Comparison of ENCODE assay signal across 29 mouse cellular contexts in genomic region chr16:55782911-55783310, GRCm38 (mm10). TPM values are rescaled to one million over a fixed set of nuclear protein-coding genes. Genes with fewer than 3 reads are reported as not detected.
DNase-seq lines count a peak whose midpoint lies in the region; ATAC-seq and TF ChIP-seq lines count a peak whose summit lies in the region.
"Had no signal": no experiment of that assay in that cellular context is flagged by ENCODE, and none has a peak within 500 bp of the region (broad histone marks: within the 10 kb centered on the region; RNA-seq: fewer than 3 reads in every experiment).

No protein-coding gene starts in this region.

- H3K9me3 ChIP-seq in lung, embryonic 14.5 days (ENCODE audit: low read depth, low read length), result no peaks in the 10 kb centered on the region
- no peaks in the 10 kb centered on the region for H3K9me3 ChIP-seq in CH12.LX (replicated peaks; ENCODE audit: low read length)
- H3K9me3 ChIP-seq: embryonic facial prominence, embryonic 10.5 days; embryonic facial prominence, embryonic 13.5 days; forebrain, embryonic 10.5 days; forebrain, embryonic 13.5 days; G1E; heart, embryonic 12.5 days; heart, embryonic 15.5 days; hindbrain, embryonic 10.5 days; hindbrain, embryonic 13.5 days; intestine, embryonic 15.5 days had no signal

- H3K27me3 ChIP-seq in lung, embryonic 14.5 days (ENCODE audit: insufficient read depth, low read length), result no peaks in the 10 kb centered on the region
- no peaks in the 10 kb centered on the region for H3K27me3 ChIP-seq in CH12.LX (replicated peaks)
- H3K27me3 ChIP-seq: embryonic facial prominence, embryonic 13.5 days; forebrain, embryonic 13.5 days; heart, embryonic 12.5 days; heart, embryonic 15.5 days; hindbrain, embryonic 13.5 days; intestine, embryonic 15.5 days had no signal

- no peak for TF ChIP-seq CTCF in lung, embryonic 14.5 days (IDR thresholded peaks at IDR 0.05; ENCODE audit: low read depth)
- TF ChIP-seq CTCF in CH12.LX (conservative IDR thresholded peaks at IDR 0.05 in 1 of 2, IDR thresholded peaks at IDR 0.05 in 1 of 2; ENCODE audit: low read depth in 2 of 2, low read length in 2 of 2), result no peak

- no peak overlapping the region for H3K4me3 ChIP-seq in lung, embryonic 14.5 days (ENCODE audit: low read depth, low read length)
- no peak overlapping the region for H3K4me3 ChIP-seq in CH12.LX (replicated peaks in 1 of 3; ENCODE audit: low read depth in 2 of 3, low read length in 2 of 3, poor library complexity in 1 of 3)
- H3K4me3 ChIP-seq: embryonic facial prominence, embryonic 10.5 days; embryonic facial prominence, embryonic 13.5 days; forebrain, embryonic 10.5 days; forebrain, embryonic 13.5 days; heart, embryonic 12.5 days; heart, embryonic 15.5 days; hindbrain, embryonic 10.5 days; hindbrain, embryonic 13.5 days; intestine, embryonic 15.5 days had no signal

- no peak for TF ChIP-seq EP300 in CH12.LX (IDR thresholded peaks at IDR 0.05; ENCODE audit: low read length)

- H3K4me2 ChIP-seq in lung, embryonic 14.5 days, result no peak overlapping the region
- no peak overlapping the region for H3K4me2 ChIP-seq in CH12.LX (ENCODE audit: insufficient read depth, low read depth, poor library complexity, severe bottlenecking)
- H3K4me2 ChIP-seq: embryonic facial prominence, embryonic 13.5 days; forebrain, embryonic 13.5 days; heart, embryonic 12.5 days; heart, embryonic 15.5 days; hindbrain, embryonic 13.5 days; intestine, embryonic 15.5 days had no signal

- no peak for TF ChIP-seq POLR2A in CH12.LX (IDR thresholded peaks at IDR 0.05; ENCODE audit: low read depth, low read length)

- dilution Hi-C loops in CH12.LX (cut with MboI; ENCODE audit: extremely low pct_ligation_motif_present, extremely low pct_unique_long_range_greater_than_20kb, low sequenced_read_pairs), result no loop called here

- DNase-seq in lung, embryonic 14.5 days, result peak; percentile 61
- no peak for DNase-seq in lung, postnatal 10 days
- DNase-seq in CH12.LX (ENCODE audit: extremely low read depth), result no peak
- DNase-seq in adipocyte (ENCODE audit: low spot score), result peak; percentile 36
- no peak for DNase-seq in spleen, adult 12 weeks (ENCODE audit: low spot score)
- DNase-seq: adrenal gland, postnatal 10 days; adrenal gland, postnatal 36 days; cerebellum, adult 11 months; cerebellum, adult 2 months; cerebellum, adult 9-11 months; cerebellum, postnatal 25 days; embryo, embryonic 11 days; gastrocnemius, postnatal 10 days; gastrocnemius, postnatal 36 days; heart, postnatal 10 days; heart, postnatal 36 days had no signal

- ATAC-seq in lung, embryonic 14.5 days (ENCODE audit: insufficient read depth), result peak; percentile 38; the same call in 1 of the 2 replicates
- no peak for ATAC-seq in cerebellum, adult (ENCODE audit: insufficient number of reproducible peaks, low FRiP score, low TSS enrichment)
- ATAC-seq: forebrain, embryonic 13.5 days; forebrain, embryonic 16.5 days; hindbrain, embryonic 16.5 days; intestine, embryonic 15.5 days had no signal

- no peak for TF ChIP-seq RAD21 in CH12.LX (IDR thresholded peaks at IDR 0.05; ENCODE audit: low read depth, low read length)

- H3K79me2 ChIP-seq in CH12.LX (replicated peaks; ENCODE audit: control insufficient read depth, extremely low read depth, insufficient read depth, poor library complexity, severe bottlenecking), result no peaks in the 10 kb centered on the region

- WGBS in lung, embryonic 14.5 days, result 83% methylated on average over 2 of the region's 2 CpGs

- H3K9ac ChIP-seq in lung, embryonic 14.5 days, result no peak overlapping the region
- H3K9ac ChIP-seq in CH12.LX (ENCODE audit: insufficient read depth, low read depth), result no peak overlapping the region
- H3K9ac ChIP-seq: embryonic facial prominence, embryonic 13.5 days; forebrain, embryonic 13.5 days; heart, embryonic 12.5 days; heart, embryonic 15.5 days; hindbrain, embryonic 13.5 days; intestine, embryonic 15.5 days had no signal

- no peak overlapping the region for H3K27ac ChIP-seq in lung, embryonic 14.5 days (ENCODE audit: low read depth)
- no peak overlapping the region for H3K27ac ChIP-seq in CH12.LX (ENCODE audit: insufficient read depth, low read depth)
- H3K27ac ChIP-seq: embryonic facial prominence, embryonic 10.5 days; embryonic facial prominence, embryonic 13.5 days; forebrain, embryonic 10.5 days; forebrain, embryonic 13.5 days; heart, embryonic 15.5 days; hindbrain, embryonic 10.5 days; hindbrain, embryonic 13.5 days; intestine, embryonic 15.5 days had no signal

- in situ Hi-C loops in CH12.LX (cut with MboI; ENCODE audit: low pct_ligation_motif_present, low pct_unique_long_range_greater_than_20kb, low sequenced_read_pairs), result no loop called here

- H3K4me1 ChIP-seq in lung, embryonic 14.5 days (ENCODE audit: insufficient read depth), result no peaks in the 10 kb centered on the region; the same call in 1 of the 2 replicates
- peaks cover 21 to 57% of the 10 kb centered on the region in 2 experiments for H3K4me1 ChIP-seq in CH12.LX (ENCODE audit: control insufficient read depth in 1 of 2, insufficient read depth in 2 of 2)
- H3K4me1 ChIP-seq: embryonic facial prominence, embryonic 10.5 days; embryonic facial prominence, embryonic 13.5 days; forebrain, embryonic 10.5 days; forebrain, embryonic 13.5 days; heart, embryonic 12.5 days; heart, embryonic 15.5 days; hindbrain, embryonic 10.5 days; hindbrain, embryonic 13.5 days; intestine, embryonic 15.5 days had no signal

- no peaks in the 10 kb centered on the region for H3K36me3 ChIP-seq in lung, embryonic 14.5 days (ENCODE audit: insufficient read depth)
- H3K36me3 ChIP-seq in CH12.LX (replicated peaks in 1 of 2; ENCODE audit: control insufficient read depth in 1 of 2, insufficient read depth in 1 of 2, low read length in 1 of 2), result no peaks in the 10 kb centered on the region
- H3K36me3 ChIP-seq: embryonic facial prominence, embryonic 10.5 days; embryonic facial prominence, embryonic 13.5 days; forebrain, embryonic 10.5 days; G1E; heart, embryonic 12.5 days; heart, embryonic 15.5 days; hindbrain, embryonic 10.5 days; hindbrain, embryonic 13.5 days; intestine, embryonic 15.5 days had no signal

TF ChIP-seq in CH12.LX, 34 proteins besides CTCF, POLR2A, EP300 and RAD21:
- TF ChIP-seq MAX (IDR thresholded peaks at IDR 0.05; ENCODE audit: low read length) (no peak), CHD1 (IDR thresholded peaks at IDR 0.05; ENCODE audit: low read depth, low read length) (no peak), TBP (conservative IDR thresholded peaks at IDR 0.05; ENCODE audit: low read depth, low read length) (0 out of 2 replicates have a peak, but pooled peaks have one; percentile 18), IRF4 (IDR thresholded peaks at IDR 0.05; ENCODE audit: low read depth, low read length) (no peak), KAT2A (IDR thresholded peaks at IDR 0.05; ENCODE audit: insufficient replicate concordance, low read length) (no peak)

RNA-seq across cellular contexts. Expression of gene Nfkbiz, which starts 55.8 kb away (rescaled TPM):
- polyA plus RNA-seq in lung, embryonic 14.5 days (2014; fragmentation: Nextera tagmentation; extraction: Ambion mirVana), result 5.8 and 6.3 TPM in 2 replicates
- 13.9 and 17.1 TPM in 2 replicates for total RNA-seq in CH12.LX (2012; rRNA removed)
- 19.7 and 23.7 TPM in 2 replicates for total RNA-seq in CH12.LX (2014; rRNA removed)
- polyA plus RNA-seq in CH12.LX (2012; ENCODE audit: insufficient read length, low read depth), result 11.4 and 13.7 TPM in 2 replicates

Comparison
In these comparisons a context has a peak if more than half of its experiments do, and no peak if none do; other contexts are left out.
1. DNase-seq: peak in lung, embryonic 14.5 days (single experiment) and adipocyte (single experiment); none in lung, postnatal 10 days (single experiment), CH12.LX (single experiment) and spleen, adult 12 weeks (single experiment).